Mouse (Mus musculus) CH12.LX (cell line): ENCODE data around the gene Uhrf1bp1l.

ENCODE experiments used
- CHD2 ChIP-seq: IDR thresholded peaks from 2 replicates; pipeline ENCODE4 v1.6.1; 2011; ENCODE audit warnings: low read length, improper control_type of control experiment
- CTCF ChIP-seq, 2 experiments: IDR thresholded peaks in 1 of 2; conservative IDR thresholded peaks in 1 of 2; 2 replicates each; pipeline ENCODE4 v1.5.1; 2011 to 2012; ENCODE audit warnings: low read depth in 2 of 2, low read length in 2 of 2, improper control_type of control experiment in 1 of 2, inconsistent platforms in 1 of 2, mild to moderate bottlenecking in 1 of 2, moderate library complexity in 1 of 2
- E2F4 ChIP-seq: IDR thresholded peaks from 2 replicates; pipeline ENCODE4 v1.6.1; 2011; ENCODE audit warnings: low read depth, low read length, improper control_type of control experiment; ENCODE audit not compliant: insufficient replicate concordance
- ELF1 ChIP-seq: IDR thresholded peaks from 2 replicates; pipeline ENCODE4 v1.6.1; 2014; ENCODE audit warnings: low read depth, mild to moderate bottlenecking, inconsistent platforms, low read length, improper control_type of control experiment
- EP300 ChIP-seq: IDR thresholded peaks from 2 replicates; pipeline ENCODE4 v1.6.1; 2011; ENCODE audit warnings: low read length, improper control_type of control experiment
- GABPA ChIP-seq: IDR thresholded peaks from 2 replicates; pipeline ENCODE4 v1.6.1; 2012; ENCODE audit warnings: low read depth, low read length, improper control_type of control experiment, inconsistent platforms; ENCODE audit not compliant: insufficient replicate concordance
- HCFC1 ChIP-seq: IDR thresholded peaks from 2 replicates; pipeline ENCODE4 v1.6.1; 2012; ENCODE audit warnings: low read depth, mild to moderate bottlenecking, inconsistent platforms, low read length, improper control_type of control experiment
- IRF4 ChIP-seq: IDR thresholded peaks from 2 replicates; pipeline ENCODE4 v1.6.1; 2014; ENCODE audit warnings: low read depth, mild to moderate bottlenecking, inconsistent platforms, low read length, improper control_type of control experiment
- JUND ChIP-seq: conservative IDR thresholded peaks from 2 replicates; pipeline ENCODE4 v1.6.1; 2011; ENCODE audit warnings: low read depth, low read length, improper control_type of control experiment
- POLR2A ChIP-seq: IDR thresholded peaks from 2 replicates; pipeline ENCODE4 v1.6.1; 2011; ENCODE audit warnings: low read depth, mild to moderate bottlenecking, improper control_type of control experiment, low read length
- SIN3A ChIP-seq: IDR thresholded peaks from 2 replicates; pipeline ENCODE4 v1.6.1; 2012; ENCODE audit warnings: low read length, improper control_type of control experiment, inconsistent platforms
- ZC3H11A ChIP-seq: IDR thresholded peaks from 2 replicates; pipeline ENCODE4 v1.6.1; 2012; ENCODE audit warnings: low read depth, mild to moderate bottlenecking, inconsistent platforms, low read length, improper control_type of control experiment

- TF ChIP-seq POLR2A, result no peak
- TF ChIP-seq ZC3H11A, result no peak
- no peak for TF ChIP-seq JUND
- peak in 1 of 2 experiments; percentile 52; a peak in 2 of 4 replicates for TF ChIP-seq CTCF (conservative IDR thresholded peaks at IDR 0.05 in 1 of 2, IDR thresholded peaks at IDR 0.05 in 1 of 2; ENCODE audit: low read depth in 2 of 2, low read length in 2 of 2)
- no peak for TF ChIP-seq EP300
- no peak for TF ChIP-seq ELF1
- TF ChIP-seq E2F4, result no peak
- no peak for TF ChIP-seq SIN3A
- no peak for TF ChIP-seq GABPA
- TF ChIP-seq HCFC1, result no peak
- TF ChIP-seq CHD2, result no peak
- 0 out of 2 replicates have a peak, but pooled peaks have one; percentile 19 for TF ChIP-seq IRF4
Observed at GRCm38 (mm10) chr10:89837476-89837875, 92.7 kb downstream of the Uhrf1bp1l start.
